Mouse (Mus musculus): ENCODE measurements around the gene Kif5c.
A peak's percentile ranks its signal among the peaks of the same experiment; 100 is the strongest.

Kif5c gene

DNA sequence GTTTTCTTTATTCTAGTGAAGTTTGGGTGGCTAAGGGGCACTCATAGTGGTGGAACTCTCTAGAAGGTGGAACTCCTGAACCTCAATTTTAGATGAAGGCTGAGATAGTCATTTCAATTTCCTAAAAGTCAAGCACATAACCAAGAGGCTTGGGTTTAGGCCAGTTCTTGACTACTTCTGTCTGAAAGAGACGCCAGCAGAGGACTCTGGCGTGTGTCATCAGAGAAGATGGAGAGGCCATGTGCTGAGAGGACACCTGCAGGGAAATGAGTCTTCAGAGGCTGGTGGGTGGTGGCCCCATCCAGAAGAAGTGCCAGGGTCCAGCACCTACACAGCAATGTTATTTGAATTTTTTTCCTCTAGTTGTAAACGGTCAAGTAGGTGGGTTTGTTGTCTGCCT is 42.8 kb downstream of the Kif5c start:
- DNase-seq (ENCODE audit: low spot score in 2 of 2), result peak in 1 of 2 experiments; percentile 15

DNA sequence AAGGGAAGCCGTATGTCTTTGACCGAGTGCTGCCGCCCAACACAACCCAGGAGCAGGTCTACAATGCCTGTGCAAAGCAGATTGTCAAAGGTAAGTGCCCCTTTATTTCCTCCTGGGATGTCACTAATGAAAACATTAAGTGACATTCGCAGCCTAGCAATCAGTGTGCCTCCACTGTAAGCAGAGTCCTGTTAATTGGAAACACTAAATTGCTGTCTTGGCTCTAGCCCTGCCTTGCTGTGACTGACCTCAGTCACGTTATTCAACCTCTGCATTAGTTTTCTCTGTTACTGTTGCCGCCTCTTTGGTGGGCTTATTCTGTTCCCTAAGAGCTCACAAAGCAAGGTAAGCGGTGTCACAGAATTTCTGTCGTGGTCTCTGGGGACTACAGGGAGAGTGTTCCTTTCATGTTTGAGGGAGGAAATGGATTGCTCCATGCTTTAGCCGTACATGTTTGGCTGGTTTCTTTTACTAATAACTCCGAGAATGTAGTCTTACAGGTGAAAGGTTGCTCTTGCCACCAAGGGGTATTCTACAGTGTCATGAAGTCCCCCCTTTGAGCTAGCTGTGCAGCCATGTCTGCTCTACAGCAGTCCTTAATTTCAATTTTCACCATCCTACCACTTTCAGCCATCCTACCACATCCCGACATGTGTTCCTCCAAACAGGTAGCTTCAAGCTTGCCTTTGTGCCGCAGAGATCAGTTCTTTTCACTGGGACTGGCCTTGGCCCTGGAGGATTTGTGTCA is 52.8 kb downstream of the Kif5c start:
- DNase-seq (ENCODE audit: low spot score in 2 of 2), result peak in 1 of 2 experiments; percentile 10

DNA sequence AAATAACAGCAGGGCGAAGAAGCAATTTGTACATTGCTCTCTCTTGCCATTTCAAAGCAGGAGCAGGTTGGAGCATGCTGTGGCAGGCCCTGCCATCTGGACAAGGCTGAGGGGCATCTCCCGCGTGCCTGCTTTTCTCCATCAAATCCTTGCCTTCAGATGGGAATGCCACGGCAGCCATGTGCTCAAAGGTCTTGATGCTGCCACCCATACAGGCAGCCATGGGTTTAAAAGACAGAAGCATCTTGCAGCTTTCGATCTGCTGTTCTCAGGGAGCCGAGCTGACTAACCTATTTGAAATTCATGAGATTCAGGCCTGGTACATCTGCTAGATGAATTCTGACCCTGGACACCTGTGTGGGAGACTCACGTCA is 53.4 kb downstream of the Kif5c start:
- peak in 1 of 2 experiments; percentile 22 for DNase-seq (ENCODE audit: low spot score in 2 of 2)

DNA sequence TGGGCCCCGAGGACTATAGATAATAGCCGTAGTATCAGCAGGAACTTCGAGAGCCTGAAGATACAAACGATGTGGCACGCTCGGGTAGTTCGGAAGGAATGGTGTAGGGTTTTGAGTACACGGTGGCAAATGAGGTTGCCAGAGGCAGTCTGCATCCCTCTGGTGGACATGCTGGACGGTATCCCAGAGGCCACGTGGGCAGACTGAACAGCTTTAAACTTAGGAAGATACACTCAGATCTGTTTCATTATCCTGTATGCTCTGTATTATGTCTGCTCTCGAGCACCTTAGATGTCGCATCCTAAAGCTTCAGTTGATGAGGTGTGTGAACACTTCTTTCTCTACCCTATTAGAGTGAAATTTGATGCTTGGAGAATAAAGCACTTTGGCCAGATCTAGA is 56.9 kb downstream of the Kif5c start:
- DNase-seq (ENCODE audit: low spot score in 2 of 2), result peak in 1 of 2 experiments; percentile 27

DNA sequence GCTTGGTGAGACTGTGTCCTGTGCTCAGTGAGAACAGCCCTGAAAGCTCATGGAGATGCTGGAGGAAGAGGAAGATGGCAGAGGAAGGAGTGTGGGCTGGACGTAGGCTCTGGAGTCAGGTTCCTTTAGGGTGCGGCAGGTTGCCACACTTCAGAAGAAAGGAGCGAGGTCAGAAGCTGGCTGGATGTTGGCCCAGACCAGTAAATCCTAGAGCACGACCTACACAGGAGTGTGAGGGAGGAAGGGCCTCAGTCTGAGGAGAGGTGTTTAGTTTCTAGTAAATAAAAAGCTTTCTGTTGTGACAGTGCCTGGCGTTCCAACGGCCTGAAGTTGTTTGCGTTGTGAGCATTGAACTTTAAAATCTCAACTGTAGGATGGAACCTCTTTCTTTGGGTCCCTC is 59.3 kb downstream of the Kif5c start:
- DNase-seq (ENCODE audit: low spot score in 2 of 2), result peak in 1 of 2 experiments; percentile 16

DNA sequence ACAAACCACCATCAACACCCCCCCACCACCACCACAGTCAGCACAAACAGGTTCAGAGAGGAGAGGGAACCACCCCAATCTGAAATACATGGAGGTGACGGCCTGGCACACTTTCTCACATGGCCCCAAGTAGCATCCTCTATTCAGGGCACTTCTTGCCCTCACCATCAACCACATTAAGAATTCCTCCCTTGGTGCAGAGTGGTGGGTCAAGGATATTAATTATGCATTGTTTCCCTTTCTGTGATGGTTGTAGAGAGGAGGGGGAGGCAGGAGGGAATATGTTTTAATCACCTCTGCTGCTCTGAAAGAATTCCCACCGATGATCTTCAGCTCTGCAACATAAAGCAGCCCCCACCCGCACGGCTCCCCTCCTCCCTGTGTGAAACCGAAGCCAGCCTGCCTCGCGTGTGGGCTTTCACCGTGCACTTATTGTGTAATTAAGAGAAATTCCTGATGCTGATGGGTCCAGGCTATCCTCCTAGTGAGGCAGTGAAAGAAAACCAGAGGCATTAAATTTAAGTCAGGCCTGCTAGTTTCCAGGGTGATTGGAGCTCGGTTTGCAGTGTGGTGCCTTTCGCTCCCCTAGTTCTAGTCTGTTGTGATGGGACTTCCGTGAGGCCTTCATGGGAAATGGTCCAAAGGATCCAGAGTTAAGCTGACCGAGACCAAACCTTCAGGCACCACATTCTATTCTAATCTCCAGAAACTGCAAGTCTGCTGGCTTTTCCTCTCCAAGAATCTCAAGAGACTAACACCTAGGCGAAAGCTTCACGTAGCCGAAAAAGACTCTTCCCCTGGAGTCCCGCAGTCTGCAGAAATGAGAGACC is 60.3 kb downstream of the Kif5c start:
- DNase-seq (ENCODE audit: low spot score in 2 of 2), result peak in 1 of 2 experiments; percentile 21

DNA sequence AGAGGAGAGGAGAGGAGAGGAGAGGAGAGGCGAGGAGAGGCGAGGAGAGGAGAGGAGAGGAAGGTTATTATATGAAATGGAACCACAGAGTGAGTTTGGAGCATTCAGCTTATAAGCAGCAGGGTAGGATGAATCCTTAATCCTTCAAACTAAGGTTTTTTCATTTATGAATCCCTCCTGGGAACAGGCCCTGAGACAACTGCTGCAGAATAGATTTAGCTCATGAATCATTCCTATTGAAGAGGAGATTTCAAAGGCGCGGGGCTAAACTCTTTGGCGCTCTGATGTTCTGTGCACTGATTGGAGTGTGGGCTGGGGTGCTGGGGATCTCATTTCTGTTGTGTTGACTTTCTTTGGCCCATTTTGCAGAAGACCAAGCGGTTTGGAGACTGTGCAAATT is 63.7 kb downstream of the Kif5c start:
- no peak for DNase-seq (ENCODE audit: low spot score in 2 of 2)

DNA sequence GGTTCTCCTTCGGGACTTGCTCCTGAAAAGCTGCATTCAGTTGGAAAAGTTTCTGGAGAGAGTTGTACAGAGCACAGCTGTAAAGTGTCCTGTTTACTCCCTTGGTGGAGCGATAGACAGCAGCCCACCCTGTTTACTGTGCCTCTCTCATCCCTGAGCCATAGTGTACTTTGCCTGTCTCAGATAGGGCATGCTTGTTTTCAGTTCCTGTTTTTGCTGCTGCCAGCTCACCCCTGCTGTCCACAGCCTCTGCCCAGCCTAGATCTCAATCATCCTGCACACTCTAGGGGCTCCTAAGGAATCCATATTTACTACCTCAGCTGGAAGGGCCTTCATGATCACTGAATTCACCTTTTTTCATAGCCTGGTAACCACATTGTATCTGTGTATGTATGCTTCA is 65.7 kb downstream of the Kif5c start:
- no peak for DNase-seq (ENCODE audit: low spot score in 2 of 2)

DNA sequence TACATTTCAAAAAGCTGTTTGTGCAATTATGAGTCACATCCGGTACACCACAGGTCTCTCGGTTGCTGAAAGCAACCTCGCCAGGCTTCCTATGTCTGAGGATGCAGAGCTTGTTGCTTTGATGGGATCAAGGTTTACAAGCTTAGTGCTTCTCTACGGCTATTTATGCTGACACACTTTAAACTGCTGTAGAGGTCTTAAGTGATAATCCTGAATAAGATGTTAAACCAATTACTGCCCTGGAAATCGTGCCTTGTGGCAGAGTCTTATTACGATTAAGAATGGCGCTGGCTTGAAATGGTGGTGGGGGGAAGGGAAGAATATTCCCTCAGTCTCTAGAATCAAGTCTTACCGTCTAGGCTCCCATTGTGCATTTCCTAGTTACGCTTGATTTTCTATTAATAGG is 71.3 kb downstream of the Kif5c start:
- no peak for DNase-seq (ENCODE audit: low spot score in 2 of 2)

DNA sequence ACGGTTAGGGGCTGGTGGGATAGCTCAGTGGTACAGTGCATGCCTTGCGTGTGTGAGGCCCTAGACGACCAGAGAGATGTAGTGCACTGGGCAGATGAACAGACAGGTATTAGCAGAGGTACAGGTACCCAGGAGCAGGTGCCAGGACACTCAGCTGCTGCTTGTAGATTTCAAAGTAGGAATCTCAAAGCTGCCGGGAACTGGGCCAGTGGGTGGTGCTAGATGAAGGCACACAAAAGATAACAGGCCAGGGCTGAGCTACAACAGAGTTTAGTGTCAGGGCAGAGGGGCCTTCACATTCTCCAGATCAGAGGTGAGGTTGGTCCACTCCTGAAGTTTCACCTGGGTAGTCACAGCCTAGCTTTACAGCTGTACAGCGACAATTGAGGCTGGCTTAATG is 72.3 kb downstream of the Kif5c start:
- DNase-seq (ENCODE audit: low spot score in 2 of 2), result no peak

DNA sequence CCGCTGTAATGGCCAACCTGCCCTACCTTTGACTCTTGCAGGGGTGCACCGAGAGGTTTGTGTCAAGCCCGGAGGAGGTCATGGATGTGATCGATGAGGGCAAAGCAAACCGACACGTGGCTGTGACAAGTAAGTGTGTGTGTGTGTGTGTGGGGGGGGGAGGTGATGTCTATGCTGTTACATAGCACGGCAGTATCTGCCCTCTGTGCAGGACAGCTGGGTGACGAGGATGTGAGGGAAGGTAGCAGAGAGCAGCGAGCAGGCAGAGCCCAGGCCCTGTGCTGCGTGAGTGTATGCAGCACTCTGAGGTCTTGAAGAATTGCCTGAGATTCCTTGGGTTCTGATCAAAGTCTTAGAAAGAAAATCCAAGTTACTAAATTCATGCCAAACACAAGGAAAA is 75.6 kb downstream of the Kif5c start:
- DNase-seq (ENCODE audit: low spot score in 2 of 2), result no peak

DNA sequence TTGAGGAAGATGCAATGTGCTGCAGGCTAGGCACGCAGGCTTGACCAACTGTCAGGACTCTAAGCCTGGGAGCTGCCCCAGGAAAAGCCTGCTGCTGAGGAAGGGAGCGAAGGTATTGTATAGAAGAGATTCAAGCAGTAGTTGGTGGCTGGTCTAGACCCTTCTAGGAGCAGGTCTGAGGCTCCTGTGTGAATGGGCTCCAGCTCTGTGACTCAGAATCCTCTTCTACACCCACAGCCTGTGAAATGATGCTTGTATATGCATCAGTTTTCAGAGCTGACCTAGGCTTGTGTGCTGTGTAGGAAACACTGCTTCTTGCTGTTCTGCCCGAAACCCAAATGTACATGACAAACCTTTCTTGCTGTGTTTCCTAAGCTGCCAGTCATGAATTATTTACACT is 76.4 kb downstream of the Kif5c start:
- no peak for DNase-seq (ENCODE audit: low spot score in 2 of 2)

DNA sequence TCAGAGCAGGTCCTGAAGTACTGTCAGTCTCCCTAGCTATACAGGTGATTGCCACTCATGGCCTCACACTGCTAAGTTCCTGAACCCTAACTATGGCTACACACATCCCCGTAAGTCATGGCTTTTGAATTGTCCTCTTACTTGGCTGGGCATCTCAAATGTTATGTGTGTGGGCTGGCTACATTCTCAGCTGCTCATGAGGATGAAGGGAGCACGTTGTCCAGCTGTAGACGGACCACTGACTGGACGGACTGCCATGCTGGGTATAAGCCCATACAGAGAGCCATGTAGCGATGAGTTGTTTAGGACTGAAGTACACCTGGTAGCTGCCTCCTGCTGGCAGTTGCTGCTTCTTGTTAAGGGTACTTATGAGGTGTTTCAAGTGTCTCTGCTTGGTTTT is 79.8 kb downstream of the Kif5c start:
- DNase-seq (ENCODE audit: low spot score in 2 of 2), result no peak

DNA sequence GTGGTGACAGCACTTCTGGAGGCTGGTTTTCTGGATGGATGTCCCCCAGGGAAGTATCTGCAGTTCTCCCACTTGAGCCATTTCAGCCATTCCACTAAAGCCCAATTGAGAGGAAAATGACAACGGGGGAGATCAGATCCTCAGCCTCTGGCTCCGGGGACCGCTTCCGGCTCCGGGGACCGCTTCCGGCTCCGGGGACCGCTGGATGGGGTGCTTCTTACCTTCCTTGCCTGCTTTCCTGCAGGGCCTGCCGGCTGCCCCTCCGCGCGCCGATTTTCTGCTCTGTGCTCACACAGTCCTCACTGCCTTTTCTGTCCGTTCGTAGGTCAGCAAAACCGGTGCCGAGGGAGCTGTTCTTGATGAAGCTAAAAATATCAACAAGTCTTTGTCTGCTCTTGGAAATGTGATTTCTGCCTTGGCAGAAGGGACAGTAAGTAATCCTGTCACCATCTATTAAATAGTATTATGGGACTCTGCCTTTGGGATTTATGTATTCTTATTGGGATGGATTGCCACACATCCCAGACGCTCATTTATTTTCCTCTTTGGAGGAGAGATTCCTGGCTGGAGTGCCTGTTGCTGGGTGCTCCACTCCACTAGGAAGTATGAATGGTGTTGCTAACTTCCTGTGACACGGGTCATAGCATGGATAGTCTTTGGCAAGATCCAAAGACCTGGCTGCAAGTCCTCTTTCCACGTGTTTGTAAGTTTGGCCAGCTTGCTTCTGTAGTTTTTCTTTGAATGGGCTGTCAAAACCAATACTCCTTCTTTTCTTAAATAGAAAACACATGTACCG is 81.3 kb downstream of the Kif5c start:
- DNase-seq (ENCODE audit: low spot score in 2 of 2), result peak in 1 of 2 experiments; percentile 25

DNA sequence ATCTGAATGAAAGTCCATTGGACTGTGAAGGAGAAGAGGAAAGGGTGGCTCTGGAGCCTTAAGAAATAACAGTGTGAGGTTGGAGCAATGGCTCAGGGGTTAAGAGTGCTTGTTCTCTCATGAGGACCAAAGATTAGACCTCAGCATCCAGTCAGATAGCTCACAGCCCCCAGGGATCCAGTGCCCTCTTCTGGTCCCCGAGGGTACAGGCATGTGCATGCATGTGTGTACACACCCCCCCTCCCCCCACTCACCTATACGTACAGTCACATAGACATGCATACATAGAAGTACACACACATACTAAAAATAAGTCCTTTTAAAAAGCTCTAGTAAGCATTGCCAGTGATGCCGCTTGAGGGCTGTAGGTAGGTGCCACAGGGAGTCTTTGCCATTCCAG is 91.1 kb downstream of the Kif5c start:
- DNase-seq (ENCODE audit: low spot score in 2 of 2), result no peak

DNA sequence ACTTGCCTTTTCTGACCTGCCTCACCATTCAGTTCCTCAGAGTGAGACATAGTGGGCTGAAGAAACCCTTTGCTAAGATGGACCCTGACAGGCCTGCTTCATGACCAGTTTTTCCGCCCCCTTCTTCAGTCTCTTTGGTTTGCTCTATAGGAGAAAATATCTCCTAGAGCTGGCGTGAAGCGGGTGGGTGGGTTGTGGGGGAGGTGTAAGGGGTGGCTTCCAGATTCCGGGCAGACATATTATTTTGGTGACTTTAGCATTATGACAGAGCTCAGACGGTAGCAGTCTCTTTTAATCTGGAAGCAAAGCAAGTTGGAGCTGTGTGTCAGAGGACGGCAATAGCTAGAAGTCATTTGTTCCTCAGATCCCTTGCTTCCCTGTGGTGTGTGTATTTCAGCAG is 92.6 kb downstream of the Kif5c start:
- DNase-seq (ENCODE audit: low spot score in 2 of 2), result no peak

DNA sequence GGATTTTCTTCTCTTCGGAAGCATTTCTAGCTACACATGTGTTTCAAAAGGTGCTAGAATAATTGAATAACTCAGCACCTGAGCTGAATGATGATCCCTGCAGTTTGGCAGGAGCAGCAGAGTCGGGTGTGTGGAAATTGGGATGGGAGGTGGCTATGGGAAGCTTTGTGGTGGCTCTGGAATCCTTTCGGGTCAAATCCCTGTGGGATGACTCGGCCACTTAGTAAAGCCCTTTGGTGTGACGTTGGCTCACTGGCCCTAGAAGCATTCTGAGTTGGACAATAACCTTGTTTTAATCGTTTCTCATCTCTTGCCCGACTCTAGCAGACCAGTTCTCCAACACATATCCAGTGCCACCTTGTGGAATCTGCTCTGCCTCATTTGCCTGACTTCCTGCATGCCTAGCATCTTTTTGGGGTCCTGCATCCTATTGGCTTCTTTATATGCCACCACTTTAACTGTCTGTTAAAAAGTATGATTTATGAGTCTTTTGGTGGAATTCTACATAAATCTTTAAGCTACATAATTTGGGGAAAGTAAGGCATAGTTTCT is 93.3 kb downstream of the Kif5c start:
- DNase-seq (ENCODE audit: low spot score in 2 of 2), result no peak

DNA sequence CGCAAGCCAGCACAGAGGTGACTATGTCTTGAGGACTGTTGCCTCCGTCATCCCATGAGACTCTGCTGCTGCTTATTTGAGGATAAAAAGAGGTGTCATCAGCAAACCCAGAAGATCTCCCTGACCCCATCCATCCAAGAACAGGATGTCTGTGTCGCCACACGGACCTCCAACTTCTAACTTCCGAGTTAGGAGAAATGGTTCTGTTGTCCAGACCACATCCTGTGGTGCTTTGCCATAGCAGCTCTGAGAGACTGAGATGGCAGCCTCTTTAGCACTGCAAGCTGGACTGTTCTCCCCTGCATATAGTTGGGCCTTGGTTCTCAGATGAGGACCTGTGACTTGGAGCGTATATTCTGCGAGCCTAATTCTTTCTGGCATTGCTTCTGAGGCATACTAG is 97.4 kb downstream of the Kif5c start:
- DNase-seq (ENCODE audit: low spot score in 2 of 2), result no peak

DNA sequence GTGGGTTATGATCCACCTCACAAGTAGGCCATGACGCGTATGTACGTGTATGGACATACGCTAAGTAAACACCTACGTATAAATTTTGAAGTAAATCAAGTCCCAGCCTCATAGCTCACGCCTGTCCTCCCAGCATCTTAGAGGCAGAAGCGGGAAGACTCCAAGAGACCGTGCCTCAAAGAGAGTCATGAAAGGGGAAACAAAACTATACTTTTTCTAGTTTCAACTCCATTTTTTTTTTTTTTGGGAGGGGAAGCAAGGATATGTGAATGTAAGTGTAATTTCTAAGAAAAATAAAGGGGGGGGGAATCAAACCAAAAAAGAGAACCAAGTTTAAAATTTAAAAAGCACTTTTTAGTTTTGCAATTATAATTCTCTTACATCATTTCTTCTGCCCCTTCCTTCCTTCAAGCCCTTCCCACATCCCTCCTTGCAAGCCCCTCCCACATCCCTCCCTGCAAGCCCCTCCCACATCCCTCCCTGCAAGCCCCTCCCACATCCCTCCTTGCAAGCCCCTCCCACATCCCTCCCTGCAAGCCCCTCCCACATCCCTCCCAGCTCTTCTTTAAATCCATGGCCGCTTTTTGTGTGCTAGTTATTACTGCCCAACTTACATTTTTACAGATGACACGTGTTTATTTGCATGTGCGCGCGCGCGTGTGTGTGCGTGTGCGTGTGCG is 98.5 kb downstream of the Kif5c start:
- DNase-seq (ENCODE audit: low spot score in 2 of 2), result no peak

DNA sequence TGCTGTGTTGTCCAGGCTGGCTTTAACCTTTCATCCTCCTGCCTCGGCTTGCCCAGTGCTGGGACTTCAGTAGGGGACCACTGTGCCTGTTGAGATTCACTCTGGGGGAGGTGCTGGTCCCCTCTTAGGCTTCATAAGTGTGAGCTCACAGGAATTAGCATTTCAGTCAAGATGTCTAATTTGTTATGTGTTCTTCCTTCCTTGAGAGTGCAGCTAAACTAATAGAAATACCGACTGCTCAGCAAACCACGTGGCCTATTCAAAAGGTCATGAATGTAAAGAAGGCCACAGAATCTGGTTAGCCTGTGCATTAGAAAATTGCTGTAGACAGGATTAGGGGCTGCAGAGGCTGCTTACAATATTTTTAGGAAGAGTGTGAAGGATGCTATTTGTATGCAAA is 99.4 kb downstream of the Kif5c start:
- no peak for DNase-seq (ENCODE audit: low spot score in 2 of 2)

Measured in right cerebral cortex, postnatal 10 days (tissue).